8 mouse cellular contexts compared by ENCODE assay signal in genomic region chr9:120027401-120028151, GRCm38 (mm10). TPM values are rescaled to one million over a fixed set of nuclear protein-coding genes. Genes with fewer than 3 reads are reported as not detected.
A peak's percentile ranks its signal among the peaks of the same experiment; 100 is the strongest.
DNase-seq lines count a peak whose midpoint lies in the region; ATAC-seq lines count a peak whose summit lies in the region.

No protein-coding gene starts in this region.

- no peaks in the 10 kb centered on the region for H3K27me3 ChIP-seq in embryonic facial prominence, embryonic 13.5 days
- H3K27me3 ChIP-seq in heart, embryonic 13.5 days (replicated peaks), result no peaks in the 10 kb centered on the region
- H3K27me3 ChIP-seq in midbrain, embryonic 14.5 days (ENCODE audit: control insufficient read depth, insufficient read depth, low read length), result no peaks in the 10 kb centered on the region

- H3K36me3 ChIP-seq in embryonic facial prominence, embryonic 13.5 days, result no peaks in the 10 kb centered on the region
- no peaks in the 10 kb centered on the region for H3K36me3 ChIP-seq in heart, embryonic 13.5 days
- H3K36me3 ChIP-seq in midbrain, embryonic 14.5 days (ENCODE audit: control insufficient read depth, insufficient read depth, low read length), result no peaks in the 10 kb centered on the region

- WGBS in embryonic facial prominence, embryonic 13.5 days, result 30% methylated on average over 10 of the region's 14 CpGs
- 15% methylated on average over 14 of the region's 14 CpGs for WGBS in heart, embryonic 13.5 days
- 30% methylated on average over 14 of the region's 14 CpGs for WGBS in midbrain, embryonic 14.5 days

- H3K4me3 ChIP-seq in embryonic facial prominence, embryonic 13.5 days, result no peak overlapping the region
- H3K4me3 ChIP-seq in heart, embryonic 13.5 days, result peak overlapping the region; percentile 8; the same call in 1 of the 2 replicates
- H3K4me3 ChIP-seq in midbrain, embryonic 14.5 days (replicated peaks; ENCODE audit: low read depth, low read length), result no peak overlapping the region

- H3K27ac ChIP-seq in embryonic facial prominence, embryonic 13.5 days, result no peak overlapping the region
- H3K27ac ChIP-seq in heart, embryonic 13.5 days (replicated peaks), result peak overlapping the region; percentile 96
- no peak overlapping the region for H3K27ac ChIP-seq in midbrain, embryonic 14.5 days (replicated peaks; ENCODE audit: low read depth, low read length)

- peaks cover 10% of the 10 kb centered on the region for H3K4me1 ChIP-seq in embryonic facial prominence, embryonic 13.5 days
- peaks cover 49% of the 10 kb centered on the region for H3K4me1 ChIP-seq in heart, embryonic 13.5 days
- no peaks in the 10 kb centered on the region for H3K4me1 ChIP-seq in midbrain, embryonic 14.5 days (ENCODE audit: control insufficient read depth, insufficient read depth, low read length)

- H3K9me3 ChIP-seq in embryonic facial prominence, embryonic 13.5 days, result no peaks in the 10 kb centered on the region
- H3K9me3 ChIP-seq in heart, embryonic 13.5 days, result no peaks in the 10 kb centered on the region
- no peaks in the 10 kb centered on the region for H3K9me3 ChIP-seq in midbrain, embryonic 14.5 days (ENCODE audit: control insufficient read depth, low read length)

- peak overlapping the region; percentile 18; the same call in 1 of the 2 replicates for H3K4me2 ChIP-seq in embryonic facial prominence, embryonic 13.5 days
- peak overlapping the region; percentile 55 for H3K4me2 ChIP-seq in heart, embryonic 13.5 days
- H3K4me2 ChIP-seq in midbrain, embryonic 14.5 days (ENCODE audit: low read length), result no peak overlapping the region

- peak; percentile 54 to 55 for DNase-seq in right cerebral cortex, adult 2 months (ENCODE audit: low spot score in 2 of 2)
- no peak for DNase-seq in right cerebral cortex, postnatal 14 days
- peak; percentile 82 to 83 for DNase-seq in adrenal gland, postnatal 36 days
- DNase-seq in kidney, postnatal 4 days, result peak; percentile 36 to 57
- DNase-seq in midbrain, embryonic 14.5 days, result peak; percentile 82
- no peak for DNase-seq in right cerebral cortex, postnatal 4 days

- no peak for ATAC-seq in embryonic facial prominence, embryonic 13.5 days (ENCODE audit: insufficient number of reproducible peaks, insufficient read depth, low FRiP score, low TSS enrichment, low read depth)
- ATAC-seq in heart, embryonic 13.5 days (ENCODE audit: extremely low read depth, insufficient number of reproducible peaks, low FRiP score, low TSS enrichment), result peak; percentile 19; the same call in 1 of the 2 replicates
- ATAC-seq in midbrain, embryonic 14.5 days (ENCODE audit: low FRiP score, low TSS enrichment), result no peak

- H3K9ac ChIP-seq in embryonic facial prominence, embryonic 13.5 days, result no peak overlapping the region
- peak overlapping the region; percentile 44 for H3K9ac ChIP-seq in heart, embryonic 13.5 days
- H3K9ac ChIP-seq in midbrain, embryonic 14.5 days (replicated peaks; ENCODE audit: low read length), result no peak overlapping the region

RNA-seq across cellular contexts. Expression of gene Xirp1, which starts 4.2 kb away (rescaled TPM):
- total RNA-seq in adrenal gland, postnatal 36 days (2021), result under 1 TPM; 0.33 to 0.53 TPM
- polyA plus RNA-seq in embryonic facial prominence, embryonic 13.5 days (2015; fragmentation: Nextera tagmentation; extraction: Ambion mirVana), result 0.14 and 0.22 TPM in 2 replicates
- polyA plus RNA-seq in heart, embryonic 13.5 days (2015; fragmentation: Nextera tagmentation; extraction: Ambion mirVana), result 44.6 and 47.2 TPM in 2 replicates
- polyA plus RNA-seq in midbrain, embryonic 14.5 days (2014; fragmentation: Nextera tagmentation; extraction: Ambion mirVana), result not detected in 2 replicates

RNA-seq across cellular contexts. Expression of gene Cx3cr1, which starts 42.1 kb away (rescaled TPM):
- total RNA-seq in adrenal gland, postnatal 36 days (2021), result 1 to 10 TPM; 3.4 to 6.8 TPM
- 8.9 and 9.6 TPM in 2 replicates for polyA plus RNA-seq in embryonic facial prominence, embryonic 13.5 days (2015; fragmentation: Nextera tagmentation; extraction: Ambion mirVana)
- 7.2 and 9.3 TPM in 2 replicates for polyA plus RNA-seq in heart, embryonic 13.5 days (2015; fragmentation: Nextera tagmentation; extraction: Ambion mirVana)
- 3.4 and 5.0 TPM in 2 replicates for polyA plus RNA-seq in midbrain, embryonic 14.5 days (2014; fragmentation: Nextera tagmentation; extraction: Ambion mirVana)

RNA-seq across cellular contexts. Expression of gene Csrnp1, which starts 43.1 kb away (rescaled TPM):
- 10 to 100 TPM; 35.2 to 46.6 TPM for total RNA-seq in adrenal gland, postnatal 36 days (2021)
- 3.3 and 4.5 TPM in 2 replicates for polyA plus RNA-seq in embryonic facial prominence, embryonic 13.5 days (2015; fragmentation: Nextera tagmentation; extraction: Ambion mirVana)
- 5.7 and 6.8 TPM in 2 replicates for polyA plus RNA-seq in heart, embryonic 13.5 days (2015; fragmentation: Nextera tagmentation; extraction: Ambion mirVana)
- polyA plus RNA-seq in midbrain, embryonic 14.5 days (2014; fragmentation: Nextera tagmentation; extraction: Ambion mirVana), result 0.67 and 2.2 TPM in 2 replicates

Comparison
In these comparisons a context has a peak if more than half of its experiments do, and no peak if none do; other contexts are left out.
1. DNase-seq: peak in right cerebral cortex, adult 2 months (2 of 2), adrenal gland, postnatal 36 days (2 of 2), kidney, postnatal 4 days (2 of 2) and midbrain, embryonic 14.5 days (single experiment); none in right cerebral cortex, postnatal 14 days (single experiment) and right cerebral cortex, postnatal 4 days (single experiment).
2. RNA of gene Xirp1, which starts 4.2 kb away (polyA plus RNA-seq): 44.6 to 47.2 TPM in heart, embryonic 13.5 days; 0.14 to 0.22 TPM in embryonic facial prominence, embryonic 13.5 days and not detected in midbrain, embryonic 14.5 days; every median in the first group is over 10 times any median in the second.